ENCODE assay signal across 11 mouse cellular contexts in the genomic region with DNA sequence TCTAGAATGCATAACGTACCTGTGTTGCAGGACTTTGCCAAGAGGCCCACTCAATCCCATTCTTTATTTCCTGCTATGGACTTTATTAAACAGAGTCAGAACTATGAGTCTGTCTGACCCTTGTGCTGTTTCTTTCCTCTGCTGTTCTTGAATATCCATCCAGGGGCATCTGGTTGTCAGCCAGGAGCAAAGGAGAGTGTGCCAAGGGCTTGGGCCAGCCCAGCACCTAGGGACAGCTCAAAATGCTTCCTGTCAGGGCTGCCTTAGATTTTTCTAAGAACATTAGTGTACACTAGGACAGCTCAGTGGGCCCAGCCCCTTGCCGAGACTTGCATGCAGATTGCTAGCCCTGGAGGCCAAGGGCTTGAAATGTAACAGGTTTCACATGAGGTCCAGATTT. TPM values are rescaled to one million over a fixed set of nuclear protein-coding genes. Genes with fewer than 3 reads are reported as not detected.
DNase-seq lines count a peak whose midpoint lies in the region; ATAC-seq lines count a peak whose summit lies in the region.
"Had no signal": no experiment of that assay in that cellular context is flagged by ENCODE, and none has a peak within 500 bp of the region (broad histone marks: within the 10 kb centered on the region; RNA-seq: fewer than 3 reads in every experiment).

No protein-coding gene starts in this region.

- no peak overlapping the region for H3K4me2 ChIP-seq in heart, embryonic 11.5 days
- H3K4me2 ChIP-seq in neural tube, embryonic 13.5 days: no peak overlapping the region
- no peak overlapping the region for H3K4me2 ChIP-seq in neural tube, embryonic 15.5 days
- H3K4me2 ChIP-seq in heart, embryonic 13.5 days: no peak overlapping the region
- H3K4me2 ChIP-seq: lung, embryonic 15.5 days had no signal

- no peaks in the 10 kb centered on the region for H3K9me3 ChIP-seq in heart, embryonic 11.5 days (replicated peaks; ENCODE audit: control insufficient read depth, low read length)
- no peaks in the 10 kb centered on the region for H3K9me3 ChIP-seq in neural tube, embryonic 13.5 days
- H3K9me3 ChIP-seq in neural tube, embryonic 15.5 days (replicated peaks): no peaks in the 10 kb centered on the region
- no peaks in the 10 kb centered on the region for H3K9me3 ChIP-seq in heart, embryonic 13.5 days
- H3K9me3 ChIP-seq in hindbrain, embryonic 10.5 days: no peaks in the 10 kb centered on the region
- H3K9me3 ChIP-seq: lung, embryonic 15.5 days had no signal

- H3K27ac ChIP-seq in heart, embryonic 11.5 days (ENCODE audit: low read depth, low read length): no peak overlapping the region
- H3K27ac ChIP-seq in neural tube, embryonic 13.5 days (replicated peaks): no peak overlapping the region
- no peak overlapping the region for H3K27ac ChIP-seq in neural tube, embryonic 15.5 days (replicated peaks)
- no peak overlapping the region for H3K27ac ChIP-seq in heart, embryonic 13.5 days (replicated peaks)
- no peak overlapping the region for H3K27ac ChIP-seq in hindbrain, embryonic 10.5 days
- H3K27ac ChIP-seq: lung, embryonic 15.5 days had no signal

- H3K4me3 ChIP-seq in heart, embryonic 11.5 days (ENCODE audit: low read depth, low read length): no peak overlapping the region
- no peak overlapping the region for H3K4me3 ChIP-seq in neural tube, embryonic 13.5 days
- H3K4me3 ChIP-seq in neural tube, embryonic 15.5 days (replicated peaks): no peak overlapping the region
- no peak overlapping the region for H3K4me3 ChIP-seq in heart, embryonic 13.5 days
- no peak overlapping the region for H3K4me3 ChIP-seq in hindbrain, embryonic 10.5 days
- H3K4me3 ChIP-seq: lung, embryonic 15.5 days had no signal

- H3K9ac ChIP-seq in heart, embryonic 11.5 days (ENCODE audit: low read depth, low read length): no peak overlapping the region
- peak overlapping the region; percentile 31; the same call in 1 of the 2 replicates for H3K9ac ChIP-seq in neural tube, embryonic 13.5 days
- no peak overlapping the region for H3K9ac ChIP-seq in neural tube, embryonic 15.5 days (replicated peaks)
- peak overlapping the region; percentile 63 for H3K9ac ChIP-seq in heart, embryonic 13.5 days
- H3K9ac ChIP-seq: lung, embryonic 15.5 days had no signal

- DNase-seq in heart, adult 18-20 months: peak; percentile 63 to 68
- no peak for DNase-seq in hindbrain, embryonic 10.5 days (ENCODE audit: low spot score)
- DNase-seq in urinary bladder, adult 2 months (ENCODE audit: low spot score): no peak
- DNase-seq in layer of hippocampus, adult 9-10 months (ENCODE audit: low spot score): no peak
- DNase-seq: right cerebral cortex, postnatal 25 days had no signal

- WGBS in heart, embryonic 11.5 days (ENCODE audit: insufficient replicate concordance): 86% methylated on average over 2 of the region's 2 CpGs
- WGBS in neural tube, embryonic 13.5 days: 89% methylated on average over 2 of the region's 2 CpGs
- WGBS in neural tube, embryonic 15.5 days: 93% methylated on average over 2 of the region's 2 CpGs
- WGBS in heart, embryonic 13.5 days: 81% methylated on average over 2 of the region's 2 CpGs
- WGBS in hindbrain, embryonic 10.5 days: 91% methylated on average over 2 of the region's 2 CpGs

- ATAC-seq in heart, embryonic 11.5 days (replicated peaks; ENCODE audit: insufficient number of reproducible peaks, low FRiP score, low TSS enrichment): no peak
- no peak for ATAC-seq in neural tube, embryonic 13.5 days (ENCODE audit: low read depth)
- ATAC-seq in neural tube, embryonic 15.5 days (ENCODE audit: low FRiP score): no peak
- no peak for ATAC-seq in heart, embryonic 13.5 days (ENCODE audit: extremely low read depth, insufficient number of reproducible peaks, low FRiP score, low TSS enrichment)

- H3K4me1 ChIP-seq in heart, embryonic 11.5 days (ENCODE audit: control insufficient read depth, insufficient read depth, low read length): peaks cover 15% of the 10 kb centered on the region
- H3K4me1 ChIP-seq in neural tube, embryonic 13.5 days (replicated peaks): peaks cover 64% of the 10 kb centered on the region
- peaks cover 62% of the 10 kb centered on the region for H3K4me1 ChIP-seq in neural tube, embryonic 15.5 days
- peaks cover 56% of the 10 kb centered on the region for H3K4me1 ChIP-seq in heart, embryonic 13.5 days
- H3K4me1 ChIP-seq in hindbrain, embryonic 10.5 days (replicated peaks): peaks cover 25% of the 10 kb centered on the region

- no peaks in the 10 kb centered on the region for H3K27me3 ChIP-seq in heart, embryonic 11.5 days (ENCODE audit: control insufficient read depth, insufficient read depth, low read length)
- H3K27me3 ChIP-seq in neural tube, embryonic 13.5 days: no peaks in the 10 kb centered on the region
- no peaks in the 10 kb centered on the region for H3K27me3 ChIP-seq in neural tube, embryonic 15.5 days (replicated peaks)
- H3K27me3 ChIP-seq in heart, embryonic 13.5 days (replicated peaks): no peaks in the 10 kb centered on the region
- H3K27me3 ChIP-seq in hindbrain, embryonic 10.5 days (ENCODE audit: insufficient read depth, poor library complexity, severe bottlenecking): no peaks in the 10 kb centered on the region
- H3K27me3 ChIP-seq: CH12.LX; lung, embryonic 15.5 days had no signal

- H3K36me3 ChIP-seq in heart, embryonic 11.5 days (ENCODE audit: control insufficient read depth, insufficient read depth, low read length): no peaks in the 10 kb centered on the region
- H3K36me3 ChIP-seq in neural tube, embryonic 13.5 days: no peaks in the 10 kb centered on the region
- H3K36me3 ChIP-seq in neural tube, embryonic 15.5 days: no peaks in the 10 kb centered on the region
- H3K36me3 ChIP-seq in heart, embryonic 13.5 days: no peaks in the 10 kb centered on the region; the same call in 1 of the 2 replicates
- no peaks in the 10 kb centered on the region for H3K36me3 ChIP-seq in hindbrain, embryonic 10.5 days
- H3K36me3 ChIP-seq: lung, embryonic 15.5 days had no signal

RNA-seq across cellular contexts. Expression of a gene that starts 3.1 kb away (rescaled TPM):
- 10 to 100 TPM; 58.1 to 65.1 TPM for total RNA-seq in heart, adult 18-20 months (2021)
- polyA plus RNA-seq in heart, embryonic 11.5 days (2014; fragmentation: Nextera tagmentation; extraction: Ambion mirVana): 62.7 and 68.1 TPM in 2 replicates
- 65.0 and 69.7 TPM in 2 replicates for polyA plus RNA-seq in neural tube, embryonic 13.5 days (2015; fragmentation: Nextera tagmentation; extraction: Ambion mirVana)
- 58.5 and 63.7 TPM in 2 replicates for polyA plus RNA-seq in neural tube, embryonic 15.5 days (2015; fragmentation: Nextera tagmentation; extraction: Ambion mirVana)
- polyA plus RNA-seq in heart, embryonic 13.5 days (2015; fragmentation: Nextera tagmentation; extraction: Ambion mirVana): 66.8 and 67.6 TPM in 2 replicates
- 75.1 and 80.4 TPM in 2 replicates for polyA plus RNA-seq in hindbrain, embryonic 10.5 days (2016; fragmentation: Nextera tagmentation; extraction: Ambion mirVana)
- polyA plus RNA-seq in urinary bladder, adult 2 months (2012; rRNA removed): 76.4 and 91.4 TPM in 2 replicates

RNA-seq across cellular contexts. Expression of a gene that starts 16.1 kb away (rescaled TPM):
- total RNA-seq in heart, adult 18-20 months (2021): 10 to 100 TPM in 1 of 2 experiments, 1 to 10 TPM in 1; 7.7 to 11.3 TPM
- 24.2 and 31.7 TPM in 2 replicates for polyA plus RNA-seq in heart, embryonic 11.5 days (2014; fragmentation: Nextera tagmentation; extraction: Ambion mirVana)
- 49.1 and 50.4 TPM in 2 replicates for polyA plus RNA-seq in neural tube, embryonic 13.5 days (2015; fragmentation: Nextera tagmentation; extraction: Ambion mirVana)
- 47.6 and 55.6 TPM in 2 replicates for polyA plus RNA-seq in neural tube, embryonic 15.5 days (2015; fragmentation: Nextera tagmentation; extraction: Ambion mirVana)
- 27.6 and 28.6 TPM in 2 replicates for polyA plus RNA-seq in heart, embryonic 13.5 days (2015; fragmentation: Nextera tagmentation; extraction: Ambion mirVana)
- polyA plus RNA-seq in hindbrain, embryonic 10.5 days (2016; fragmentation: Nextera tagmentation; extraction: Ambion mirVana): 63.3 and 68.7 TPM in 2 replicates
- polyA plus RNA-seq in urinary bladder, adult 2 months (2012; rRNA removed): 32.2 and 38.8 TPM in 2 replicates

Comparison
In these comparisons a context has a peak if more than half of its experiments do, and no peak if none do; other contexts are left out.
1. H3K9ac ChIP-seq: peak in neural tube, embryonic 13.5 days (single experiment) and heart, embryonic 13.5 days (single experiment); none in heart, embryonic 11.5 days (single experiment) and neural tube, embryonic 15.5 days (single experiment).
2. DNase-seq: peak in heart, adult 18-20 months (2 of 2); none in hindbrain, embryonic 10.5 days (single experiment), urinary bladder, adult 2 months (single experiment) and layer of hippocampus, adult 9-10 months (single experiment).